Mouse (Mus musculus): Measurements from ENCODE around the gene Clec2i. TPM values are rescaled to one million over a fixed set of nuclear protein-coding genes. Genes with fewer than 3 reads are reported as not detected.
"Not testable (repeated sequence)": the region's sequence is repeated elsewhere in the genome, so short reads cannot be mapped to it uniquely, and the experiment has no call there.

The Clec2i gene
- polyA plus RNA-seq, 1 experiment from 2014 or later: 0.09 TPM

DNA sequence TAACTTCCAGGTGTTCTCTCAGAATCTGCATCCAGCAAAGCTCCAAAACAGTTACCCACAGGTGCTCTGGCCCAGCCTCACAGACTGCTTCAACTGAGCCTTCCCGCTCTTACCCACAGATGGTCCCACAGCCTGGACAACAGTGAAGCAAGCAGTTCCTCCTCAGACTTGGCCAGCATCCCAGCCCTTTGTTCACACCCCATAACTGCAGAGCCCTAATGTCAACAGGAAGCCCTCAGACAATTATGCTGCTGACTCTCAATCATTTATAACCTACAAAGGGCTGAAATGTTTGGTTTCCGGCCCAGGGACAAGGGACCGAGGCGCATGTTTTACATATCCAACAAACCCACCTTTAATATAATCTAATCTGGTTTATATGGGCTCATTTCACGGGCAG, 31.1 kb upstream of the Clec2i start:
- Histone ChIP-seq H3K4me1 (replicated peaks) (peaks cover 8% of the 10 kb centered on the region), H3K4me2 (no peak overlapping the region), H3K36me3 (no peaks in the 10 kb centered on the region), H3K4me3 (replicated peaks) (no peak overlapping the region), H3K9me3 (replicated peaks) (no peaks in the 10 kb centered on the region), H3K9ac (no peak overlapping the region), H3K27me3 (no peaks in the 10 kb centered on the region), H3K27ac (no peak overlapping the region)
- WGBS (ENCODE audit: insufficient replicate concordance): 71% methylated on average over 5 of the region's 5 CpGs
- no peak for DNase-seq
- peak; percentile 29; the same call in 1 of the 2 replicates for ATAC-seq (ENCODE audit: low read depth)

DNA sequence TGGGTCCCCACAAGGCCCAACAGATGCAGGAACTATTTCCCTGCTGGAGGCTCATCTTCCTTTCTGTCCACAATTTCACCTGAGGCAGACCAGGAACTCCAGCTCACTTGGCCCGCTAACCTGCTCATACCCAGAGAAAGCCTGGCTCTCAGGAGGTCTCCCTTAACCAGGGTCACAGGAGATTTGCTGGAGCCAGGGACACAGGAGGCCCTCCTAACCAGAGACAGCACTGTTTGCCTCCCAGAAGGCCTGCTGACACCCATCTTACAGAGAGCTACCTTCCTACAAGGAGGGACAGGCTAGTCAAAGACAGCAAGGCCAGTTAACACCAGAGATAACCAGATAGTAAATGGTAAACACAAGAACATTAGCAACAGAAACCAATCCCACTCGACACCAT, 29.4 kb upstream of the Clec2i start:
- H3K4me1 ChIP-seq (replicated peaks): peaks cover 8% of the 10 kb centered on the region
- no peak overlapping the region for H3K4me3 ChIP-seq (replicated peaks)
- 71% methylated on average over 2 of the region's 2 CpGs for WGBS (ENCODE audit: insufficient replicate concordance)
- no peaks in the 10 kb centered on the region for H3K36me3 ChIP-seq
- no peaks in the 10 kb centered on the region for H3K27me3 ChIP-seq
- DNase-seq: no peak
- H3K27ac ChIP-seq: no peak overlapping the region
- no peak overlapping the region for H3K4me2 ChIP-seq
- H3K9me3 ChIP-seq (replicated peaks): no peaks in the 10 kb centered on the region
- no peak overlapping the region for H3K9ac ChIP-seq
- ATAC-seq (ENCODE audit: low read depth): no peak

DNA sequence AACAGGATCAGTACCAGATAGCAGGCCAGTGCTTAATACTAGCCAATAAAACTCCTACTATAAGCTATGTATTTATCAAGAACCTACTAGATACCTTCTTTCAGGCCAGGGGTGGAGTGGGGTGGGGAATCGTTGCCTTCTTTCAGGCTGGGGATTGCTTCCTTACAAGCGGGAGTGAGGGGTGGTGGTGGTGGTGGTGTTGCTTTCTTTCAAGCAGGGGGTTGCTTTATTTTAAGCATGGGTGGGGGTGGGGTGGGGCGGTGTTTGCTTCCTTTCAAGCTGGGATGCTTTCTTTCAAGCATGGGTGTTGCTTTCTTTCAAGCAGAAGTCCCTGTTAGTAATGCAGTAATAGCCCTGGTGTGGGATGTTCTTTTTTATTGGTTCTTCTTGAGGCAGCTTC, 18.5 kb upstream of the Clec2i start:
- 39% methylated on average over 3 of the region's 3 CpGs for WGBS (ENCODE audit: insufficient replicate concordance)
- Histone ChIP-seq H3K4me3 (replicated peaks) (no peak overlapping the region), H3K9ac (no peak overlapping the region), H3K4me2 (no peak overlapping the region), H3K27ac (no peak overlapping the region), H3K36me3 (no peaks in the 10 kb centered on the region), H3K9me3 (replicated peaks) (no peaks in the 10 kb centered on the region), H3K27me3 (no peaks in the 10 kb centered on the region), H3K4me1 (replicated peaks) (no peaks in the 10 kb centered on the region)
- DNase-seq: no peak
- ATAC-seq (ENCODE audit: low read depth): no peak

DNA sequence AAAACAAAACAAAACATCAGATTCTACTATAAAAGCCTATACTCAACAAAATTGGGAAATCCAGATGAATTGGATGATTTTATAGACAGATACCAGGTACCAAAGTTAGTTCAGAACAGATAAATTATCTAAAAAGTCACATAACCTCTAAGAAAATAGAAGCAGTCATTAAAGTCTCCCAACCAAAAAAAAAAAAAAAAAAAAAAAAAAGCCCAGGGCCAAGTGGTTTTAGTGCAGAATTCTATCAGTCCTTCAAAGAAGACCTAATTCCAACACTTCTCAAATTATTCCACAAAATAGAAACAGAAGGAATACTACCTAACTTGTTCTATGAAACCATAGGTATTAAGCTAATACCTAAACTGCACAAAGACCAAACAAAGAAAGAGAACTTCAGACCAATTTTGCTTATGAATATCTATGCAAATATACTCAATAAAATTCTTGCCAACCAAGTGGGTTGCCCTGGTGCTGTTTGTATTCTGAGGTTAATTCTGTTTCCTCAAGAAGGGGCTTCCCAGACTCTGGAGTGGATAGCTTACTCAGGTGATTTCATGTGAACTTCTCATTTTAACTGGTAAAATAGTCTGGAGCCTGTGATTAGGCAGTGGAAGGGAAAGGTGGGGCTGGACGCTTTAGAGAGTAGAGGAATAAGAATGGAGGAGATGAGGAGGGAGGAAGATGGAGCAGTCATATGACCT, 15.3 kb upstream of the Clec2i start:
- WGBS (ENCODE audit: insufficient replicate concordance): 57% methylated on average over 1 of the region's 1 CpGs
- H3K9ac ChIP-seq: no peak overlapping the region
- no peaks in the 10 kb centered on the region for H3K36me3 ChIP-seq
- H3K27me3 ChIP-seq: no peaks in the 10 kb centered on the region
- ATAC-seq (ENCODE audit: low read depth) (no peak), DNase-seq (no peak)
- H3K4me2 ChIP-seq: no peak overlapping the region
- no peaks in the 10 kb centered on the region for H3K9me3 ChIP-seq (replicated peaks)
- no peak overlapping the region for H3K27ac ChIP-seq
- H3K4me1 ChIP-seq (replicated peaks): no peaks in the 10 kb centered on the region
- no peak overlapping the region for H3K4me3 ChIP-seq (replicated peaks)

DNA sequence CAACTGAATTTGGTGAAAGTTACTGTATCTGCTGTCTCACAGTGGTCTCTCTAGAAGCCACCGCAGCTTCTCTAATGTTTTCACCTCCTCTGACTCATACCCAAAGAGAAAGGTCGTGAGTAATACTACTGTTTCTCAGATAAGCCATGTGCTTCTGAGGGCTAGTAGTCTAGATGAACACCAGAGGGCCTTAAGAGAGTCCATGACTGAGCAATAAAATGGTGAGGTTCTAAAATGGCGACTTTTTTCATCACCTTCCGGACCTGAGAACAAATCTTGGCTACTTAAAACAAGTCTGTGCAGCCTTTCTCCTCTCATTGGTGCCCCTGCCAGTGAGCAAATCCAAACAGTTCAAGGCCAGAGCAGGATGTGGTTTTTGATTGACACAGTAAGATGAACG, 1.4 kb downstream of the Clec2i start:
- no peak overlapping the region for H3K4me3 ChIP-seq (replicated peaks)
- H3K27me3 ChIP-seq: no peaks in the 10 kb centered on the region
- no peak for DNase-seq
- 32% methylated on average over 5 of the region's 5 CpGs for WGBS (ENCODE audit: insufficient replicate concordance)
- no peaks in the 10 kb centered on the region for H3K36me3 ChIP-seq
- no peak overlapping the region for H3K9ac ChIP-seq
- no peak overlapping the region for H3K4me2 ChIP-seq
- H3K4me1 ChIP-seq (replicated peaks): no peaks in the 10 kb centered on the region
- H3K9me3 ChIP-seq (replicated peaks): no peaks in the 10 kb centered on the region
- no peak overlapping the region for H3K27ac ChIP-seq
- no peak for ATAC-seq (ENCODE audit: low read depth)

DNA sequence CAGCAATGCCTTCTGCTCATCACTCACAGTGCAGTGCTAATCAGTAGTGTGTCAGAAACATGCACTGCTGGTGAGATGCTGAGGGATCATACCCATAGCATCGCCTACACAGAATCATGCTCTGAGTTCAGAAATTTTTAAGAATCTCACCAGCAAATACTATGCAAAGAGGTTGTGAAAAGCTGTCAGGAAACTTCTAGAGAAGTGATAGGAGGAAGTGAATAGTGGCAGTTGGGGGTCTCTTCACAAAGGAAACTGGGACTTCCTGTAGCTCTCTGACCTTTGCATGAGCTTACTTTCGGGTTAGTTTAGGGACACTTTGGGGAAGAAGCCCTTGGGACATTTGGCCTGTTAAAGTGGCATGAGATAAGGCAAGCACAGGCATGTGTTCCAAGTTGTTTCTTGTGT, 3.6 kb downstream of the Clec2i start, which contains the start of gene BC035044:
Gene BC035044 (minus strand): TSS at position 179 of the 408 bp plus-strand sequence.
- H3K27ac ChIP-seq: no peak within 1 kb of the TSS
- no peaks in the 10 kb centered on the region for H3K9me3 ChIP-seq (replicated peaks)
- ATAC-seq (ENCODE audit: low read depth) (no peak), DNase-seq (no peak)
- 0 out of 2 replicates have a peak within 1 kb of the TSS, but pooled peaks have one; percentile 13 for H3K9ac ChIP-seq
- H3K27me3 ChIP-seq: no peaks in the 10 kb centered on the region
- H3K4me1 ChIP-seq (replicated peaks): no peaks in the 10 kb centered on the region
- 28% methylated on average over 2 of the region's 2 CpGs for WGBS (ENCODE audit: insufficient replicate concordance)
- peak within 1 kb of the TSS; percentile 29 for H3K4me3 ChIP-seq (replicated peaks)
- H3K4me2 ChIP-seq: no peak within 1 kb of the TSS
- no peaks in the 10 kb centered on the region for H3K36me3 ChIP-seq

DNA sequence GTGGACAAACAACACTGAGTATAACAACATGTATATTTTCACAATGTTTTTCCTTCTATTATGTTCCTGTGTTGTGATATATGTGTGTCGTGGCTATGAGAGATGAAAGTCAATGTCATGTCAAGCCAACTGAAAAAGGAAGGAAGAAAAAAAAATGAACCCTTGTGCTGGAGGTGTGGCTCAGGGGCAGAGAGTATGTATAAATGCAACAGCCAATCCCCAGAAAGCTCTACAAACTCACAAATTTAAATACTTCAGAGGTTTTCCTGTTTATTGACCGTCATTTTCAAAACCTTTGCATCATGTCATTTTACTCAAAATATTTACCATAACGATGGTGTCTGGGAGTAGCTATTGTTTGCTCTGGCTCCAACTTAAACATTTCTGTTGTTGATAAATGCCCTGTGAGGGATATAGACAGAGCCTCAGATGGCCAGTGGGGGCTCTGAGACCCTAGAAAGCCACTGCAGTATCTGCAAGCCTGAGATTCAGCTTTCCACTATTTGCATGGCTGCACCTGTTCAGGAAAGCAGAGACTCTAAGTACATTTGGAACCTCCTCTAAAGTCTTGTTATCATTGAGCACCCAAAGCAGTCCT, 8.1 kb downstream of the Clec2i start:
- no peaks in the 10 kb centered on the region for H3K36me3 ChIP-seq
- H3K4me3 ChIP-seq (replicated peaks): no peak overlapping the region
- no peaks in the 10 kb centered on the region for H3K9me3 ChIP-seq (replicated peaks)
- no peaks in the 10 kb centered on the region for H3K27me3 ChIP-seq
- ATAC-seq (ENCODE audit: low read depth) (no peak), DNase-seq (no peak)
- no peaks in the 10 kb centered on the region for H3K4me1 ChIP-seq (replicated peaks)
- no peak overlapping the region for H3K4me2 ChIP-seq
- WGBS (ENCODE audit: insufficient replicate concordance): 57% methylated on average over 3 of the region's 3 CpGs
- H3K27ac ChIP-seq: no peak overlapping the region
- no peak overlapping the region for H3K9ac ChIP-seq

DNA sequence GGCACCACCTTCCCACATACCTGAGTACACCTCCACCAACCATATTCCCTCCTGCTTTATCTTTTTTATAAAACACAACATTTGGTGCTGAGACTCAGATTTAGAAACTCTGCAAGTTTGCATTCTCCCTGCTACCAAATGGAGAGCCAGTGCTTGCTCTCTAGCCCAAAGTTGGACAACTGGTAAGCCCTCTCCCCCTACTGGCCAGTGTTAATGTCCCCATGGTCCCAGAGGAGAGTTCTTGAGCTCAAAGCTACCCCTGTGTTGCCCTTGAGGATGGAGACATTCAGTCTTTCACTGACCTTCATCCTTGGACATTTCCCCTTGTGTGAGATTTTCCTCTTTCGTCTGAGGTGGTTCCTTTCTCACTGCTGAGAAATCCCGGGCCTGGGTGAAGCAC, 12.7 kb downstream of the Clec2i start:
- ATAC-seq (ENCODE audit: low read depth): no peak
- Histone ChIP-seq H3K36me3 (no peaks in the 10 kb centered on the region), H3K27ac (no peak overlapping the region), H3K27me3 (no peaks in the 10 kb centered on the region), H3K9me3 (replicated peaks) (no peaks in the 10 kb centered on the region), H3K4me2 (no peak overlapping the region), H3K4me3 (replicated peaks) (no peak overlapping the region), H3K9ac (no peak overlapping the region), H3K4me1 (replicated peaks) (no peaks in the 10 kb centered on the region)
- 76% methylated on average over 2 of the region's 2 CpGs for WGBS (ENCODE audit: insufficient replicate concordance)
- DNase-seq: no peak

DNA sequence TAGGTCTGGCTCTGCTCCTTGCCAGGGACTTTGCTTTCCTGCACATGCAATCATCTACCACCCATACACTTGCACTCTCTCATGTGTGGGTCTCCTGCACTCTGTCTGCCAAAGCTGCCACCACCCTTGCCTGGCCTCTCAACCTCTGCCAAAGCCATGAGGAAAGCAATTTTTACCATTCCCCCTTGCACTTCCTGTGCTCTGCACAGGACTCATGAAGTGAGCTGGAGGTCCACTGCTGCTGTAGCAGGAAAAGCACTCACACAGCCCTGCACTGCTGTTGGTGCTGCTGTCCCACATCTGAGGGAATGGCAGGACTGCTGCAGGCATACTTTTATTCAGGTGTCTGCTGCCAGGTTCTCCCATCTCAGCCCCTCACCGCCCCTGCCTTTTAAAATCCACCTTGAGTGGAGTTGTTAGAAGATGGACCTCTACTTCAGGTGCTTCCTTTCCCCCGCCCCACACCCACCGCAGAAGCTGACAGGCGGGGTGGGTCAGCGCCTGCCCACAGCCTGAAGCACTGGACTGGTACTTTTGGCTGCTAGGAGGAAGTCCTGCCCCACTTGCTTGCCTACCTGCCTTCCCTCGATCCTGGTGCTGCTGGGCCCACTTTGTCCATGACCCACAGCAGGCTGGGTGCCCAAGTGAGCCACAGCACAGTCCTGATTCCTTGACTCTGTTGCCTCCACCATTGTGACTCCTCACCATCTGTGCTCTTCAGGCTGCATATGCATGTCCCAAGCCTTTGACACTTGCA, 13.6 kb downstream of the Clec2i start:
- 65% methylated on average over 6 of the region's 6 CpGs for WGBS (ENCODE audit: insufficient replicate concordance)
- H3K4me2 ChIP-seq; H3K4me1 ChIP-seq (replicated peaks); H3K4me3 ChIP-seq (replicated peaks); DNase-seq; H3K9ac ChIP-seq; H3K27me3 ChIP-seq; H3K36me3 ChIP-seq; H3K9me3 ChIP-seq (replicated peaks); ATAC-seq (ENCODE audit: low read depth); H3K27ac ChIP-seq: not testable (repeated sequence)

DNA sequence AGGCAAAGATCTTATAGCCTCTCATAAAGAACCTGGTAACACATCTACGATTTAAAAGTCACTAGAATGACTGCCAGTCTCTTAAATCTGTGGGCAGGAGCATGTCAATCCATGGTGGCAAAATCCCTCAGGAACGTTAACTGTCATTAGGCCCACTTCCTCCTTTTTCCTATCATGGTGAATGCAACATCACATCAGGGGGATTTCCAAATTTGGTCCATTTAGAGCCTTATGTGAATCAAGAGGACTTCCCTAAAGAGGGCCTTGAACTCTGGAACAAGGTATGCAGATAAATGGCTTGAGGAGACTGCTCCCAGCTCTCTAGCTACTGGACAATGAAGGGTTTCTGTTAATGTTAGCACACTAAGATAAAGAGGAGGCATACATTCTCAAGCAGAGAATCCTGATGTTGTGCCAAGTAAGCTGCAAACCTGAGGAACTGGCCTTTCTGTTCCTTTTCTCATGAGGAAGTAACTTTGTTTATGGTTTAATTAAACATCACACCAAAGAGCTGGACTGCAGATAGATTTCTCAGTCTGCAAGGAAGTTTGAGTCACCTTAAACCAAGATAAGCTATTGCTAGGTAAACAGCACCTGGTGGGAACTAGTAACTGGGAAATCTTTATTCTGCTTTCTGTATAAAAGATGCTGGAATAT, 26.3 kb downstream of the Clec2i start:
- WGBS (ENCODE audit: insufficient replicate concordance): 52% methylated on average over 2 of the region's 2 CpGs
- DNase-seq (no peak), ATAC-seq (ENCODE audit: low read depth) (no peak)
- H3K27me3 ChIP-seq: no peaks in the 10 kb centered on the region
- H3K4me3 ChIP-seq (replicated peaks): no peak overlapping the region
- H3K36me3 ChIP-seq: no peaks in the 10 kb centered on the region
- H3K4me2 ChIP-seq: no peak overlapping the region
- no peaks in the 10 kb centered on the region for H3K4me1 ChIP-seq (replicated peaks)
- no peak overlapping the region for H3K9ac ChIP-seq
- H3K9me3 ChIP-seq (replicated peaks): no peaks in the 10 kb centered on the region
- no peak overlapping the region for H3K27ac ChIP-seq

DNA sequence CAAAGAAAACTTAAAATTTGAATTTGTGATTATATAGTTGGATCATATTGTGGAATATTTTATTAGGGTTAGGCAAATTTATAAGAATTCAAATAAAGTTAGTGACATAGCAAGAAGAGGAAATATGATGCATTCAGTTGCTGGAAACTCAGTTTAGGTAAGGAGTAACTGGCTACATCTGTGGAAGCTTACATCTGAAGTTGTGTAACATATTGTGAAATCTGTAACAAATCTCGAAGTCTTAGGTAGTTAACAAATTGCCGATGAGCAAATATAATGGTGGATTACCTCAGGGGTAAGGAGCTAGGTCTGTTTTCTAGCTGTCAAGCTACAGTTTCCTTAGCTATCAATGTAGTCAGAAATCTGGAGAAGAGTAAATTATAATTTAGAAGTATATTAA, 29.9 kb downstream of the Clec2i start:
- Histone ChIP-seq H3K4me1 (replicated peaks) (no peaks in the 10 kb centered on the region), H3K36me3 (no peaks in the 10 kb centered on the region), H3K9me3 (replicated peaks) (no peaks in the 10 kb centered on the region), H3K4me2 (no peak overlapping the region), H3K27ac (no peak overlapping the region), H3K4me3 (replicated peaks) (no peak overlapping the region), H3K27me3 (no peaks in the 10 kb centered on the region), H3K9ac (no peak overlapping the region)
- DNase-seq (no peak), ATAC-seq (ENCODE audit: low read depth) (no peak)
- WGBS (ENCODE audit: insufficient replicate concordance): 73% methylated on average over 2 of the region's 2 CpGs
